Mouse (Mus musculus) layer of hippocampus, adult 9-10 months (tissue): ENCODE data around the gene Ccdc51.

Experiments used
- DNase-seq: peaks from one replicate; pipeline ENCODE4 v3.0.0; 2022; ENCODE audit warnings: low spot score

The Ccdc51 gene

GRCm38 (mm10) chr9:109097291-109097690, 15.0 kb downstream of the Ccdc51 start:
- DNase-seq = no peak

DNA sequence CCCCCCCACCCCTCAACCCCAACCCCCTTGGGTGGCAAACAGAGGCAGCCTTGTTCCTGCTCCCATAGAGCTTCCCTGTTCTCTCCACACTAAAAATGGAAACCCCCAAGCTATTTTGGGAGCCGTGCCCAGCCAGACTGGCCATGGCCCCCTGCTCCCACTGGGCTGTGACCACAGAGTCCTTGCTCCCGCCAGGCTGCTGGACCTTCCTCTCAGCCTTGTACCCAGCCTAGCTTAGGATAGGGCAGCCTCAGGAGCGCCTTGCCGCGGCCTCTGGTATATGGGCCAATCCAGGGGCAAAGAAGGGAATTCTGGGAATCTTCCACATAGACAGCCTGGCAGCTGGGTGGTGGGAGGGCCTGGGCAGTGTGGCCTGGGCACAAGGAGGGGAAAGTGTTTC, 15.5 kb downstream of the Ccdc51 start:
- DNase-seq = no peak

- no peak for DNase-seq
These were observed 16.1 kb downstream of the Ccdc51 start for GRCm38 (mm10) chr9:109098366-109098765.

- no peak for DNase-seq
These were observed 16.7 kb downstream of the Ccdc51 start for GRCm38 (mm10) chr9:109098969-109099368.

- no peak for DNase-seq
These were observed 18.1 kb downstream of the Ccdc51 start for GRCm38 (mm10) chr9:109100307-109100928.

DNA sequence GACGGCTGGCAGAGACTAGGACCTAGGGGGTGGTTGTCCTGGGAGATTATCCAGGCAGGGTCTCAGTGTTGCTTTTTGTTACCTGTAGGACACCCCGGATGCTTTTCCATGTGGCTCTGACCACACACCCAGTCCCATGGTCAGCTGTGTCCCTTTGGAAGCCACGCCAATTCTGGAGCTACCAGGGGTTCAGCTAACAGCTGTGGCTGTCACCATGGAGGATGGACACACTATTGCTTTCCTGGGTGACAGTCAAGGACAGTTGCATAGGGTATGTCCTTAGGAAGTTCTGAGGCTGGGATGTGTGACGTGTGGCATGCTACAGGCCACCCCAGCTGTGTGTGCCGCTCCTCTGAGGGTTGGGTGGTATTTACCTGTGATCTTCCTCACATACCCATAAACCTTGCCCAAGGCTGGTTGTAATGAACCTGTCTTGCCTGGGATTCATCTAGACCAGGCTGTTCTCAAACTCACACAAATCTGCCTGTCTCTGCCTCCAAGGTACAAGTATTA, 19.7 kb downstream of the Ccdc51 start:
- no peak for DNase-seq

DNA sequence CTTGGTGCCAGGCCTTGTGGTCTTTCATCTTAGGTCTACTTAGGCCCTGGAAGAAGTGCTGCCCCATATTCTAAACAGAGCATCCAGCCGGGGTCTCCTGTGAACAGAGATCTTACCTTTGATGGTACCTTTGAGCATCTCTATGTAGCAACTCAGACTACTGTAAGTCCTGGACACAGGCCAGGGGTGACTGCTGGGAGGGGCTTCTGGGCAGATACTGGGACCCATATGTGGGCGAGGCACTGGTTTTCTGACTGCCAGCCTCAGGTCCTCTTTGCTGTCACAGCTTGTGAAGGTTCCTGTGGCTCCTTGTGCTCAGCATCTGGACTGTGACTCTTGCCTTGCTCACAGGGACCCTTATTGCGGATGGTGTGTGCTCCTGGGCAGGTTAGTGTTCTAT, 20.2 kb downstream of the Ccdc51 start:
- DNase-seq = no peak

- no peak for DNase-seq
These were observed 21.0 kb downstream of the Ccdc51 start for GRCm38 (mm10) chr9:109103250-109103649.

DNA sequence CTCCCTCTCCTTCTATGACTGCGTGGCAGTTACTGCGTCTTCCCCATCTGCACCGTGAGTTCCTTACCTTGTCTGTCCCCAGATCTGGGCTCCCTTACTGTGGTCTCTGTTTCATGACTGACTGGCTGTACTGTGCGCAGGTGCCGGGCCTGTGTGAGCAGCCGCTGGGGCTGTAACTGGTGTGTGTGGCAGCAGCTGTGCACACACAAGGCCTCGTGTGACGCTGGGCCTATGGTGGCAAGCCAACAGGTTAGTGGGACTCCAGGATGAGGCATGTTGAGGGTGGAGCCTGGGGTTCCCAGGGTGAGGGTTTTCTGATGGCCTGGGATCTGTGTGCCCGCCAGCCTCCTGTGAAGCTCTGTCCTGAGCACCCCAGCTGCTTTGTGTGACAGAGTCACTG, 21.8 kb downstream of the Ccdc51 start:
- no peak for DNase-seq

- DNase-seq = no peak
These were observed 22.7 kb downstream of the Ccdc51 start for GRCm38 (mm10) chr9:109105011-109105410.

- DNase-seq = no peak
These were observed 23.4 kb downstream of the Ccdc51 start for GRCm38 (mm10) chr9:109105648-109106047.

DNA sequence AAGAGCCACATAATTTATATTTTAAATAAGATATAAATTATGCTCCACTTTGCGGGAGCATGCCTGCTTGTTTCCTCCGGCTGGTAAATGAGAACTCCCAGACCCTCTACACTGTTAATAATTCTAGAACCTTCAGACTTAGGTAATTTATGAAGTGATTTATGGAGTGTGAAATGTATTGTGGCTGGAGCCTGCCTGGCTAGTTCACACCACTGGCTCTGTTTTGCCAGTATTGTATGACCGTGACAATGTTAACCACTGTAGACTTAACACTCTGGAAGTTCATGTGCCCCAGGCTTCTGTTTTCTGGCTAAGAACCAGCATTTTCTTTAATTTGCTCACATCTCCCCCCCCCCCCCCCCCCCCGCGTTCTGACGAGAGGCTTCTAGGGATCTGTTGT, 25.0 kb downstream of the Ccdc51 start:
- no peak for DNase-seq

DNA sequence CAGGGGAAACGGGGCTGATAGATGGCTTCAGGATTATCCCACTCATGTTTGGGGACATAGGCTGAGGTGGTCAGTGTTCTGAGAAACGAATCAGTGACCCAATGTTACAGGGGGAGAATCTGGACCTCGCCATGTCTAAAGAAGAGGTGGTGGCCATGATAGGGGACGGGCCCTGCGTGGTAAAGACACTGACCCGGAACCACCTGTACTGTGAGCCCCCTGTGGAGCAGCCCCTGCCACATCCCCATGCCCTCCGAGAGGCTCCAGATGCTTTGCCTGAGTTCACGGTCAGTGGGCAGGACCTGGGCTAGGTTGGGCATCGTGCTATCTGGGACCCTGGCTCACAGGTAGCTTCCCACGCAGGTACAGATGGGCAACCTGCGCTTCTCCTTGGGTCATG, 27.9 kb downstream of the Ccdc51 start:
- no peak for DNase-seq

- no peak for DNase-seq
These were observed 28.8 kb downstream of the Ccdc51 start for GRCm38 (mm10) chr9:109111101-109111500.

GRCm38 (mm10) chr9:109111591-109111990, 29.3 kb downstream of the Ccdc51 start:
- no peak for DNase-seq

- DNase-seq = no peak
These were observed 31.0 kb downstream of the Ccdc51 start for GRCm38 (mm10) chr9:109113331-109113730.

DNA sequence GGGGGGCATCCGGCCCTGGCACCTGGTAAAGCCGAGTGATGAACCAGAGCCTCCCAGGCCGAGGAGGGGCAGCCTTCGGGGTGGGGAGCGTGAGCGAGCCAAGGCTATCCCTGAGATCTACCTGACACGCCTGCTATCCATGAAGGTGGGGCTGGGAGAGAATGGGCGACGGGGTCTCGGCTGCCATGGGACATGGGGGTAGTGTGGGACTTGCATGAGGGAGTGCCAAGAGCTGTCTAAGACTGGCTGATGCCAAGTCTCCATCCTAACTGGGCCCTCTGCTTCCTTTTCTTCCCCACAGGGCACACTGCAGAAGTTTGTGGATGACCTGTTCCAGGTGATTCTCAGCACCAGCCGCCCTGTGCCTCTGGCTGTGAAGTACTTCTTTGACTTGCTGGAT, 32.0 kb downstream of the Ccdc51 start:
- no peak for DNase-seq

GRCm38 (mm10) chr9:109114871-109115270, 32.6 kb downstream of the Ccdc51 start:
- DNase-seq = no peak

GRCm38 (mm10) chr9:109116205-109116604, 33.9 kb downstream of the Ccdc51 start:
- no peak for DNase-seq

DNA sequence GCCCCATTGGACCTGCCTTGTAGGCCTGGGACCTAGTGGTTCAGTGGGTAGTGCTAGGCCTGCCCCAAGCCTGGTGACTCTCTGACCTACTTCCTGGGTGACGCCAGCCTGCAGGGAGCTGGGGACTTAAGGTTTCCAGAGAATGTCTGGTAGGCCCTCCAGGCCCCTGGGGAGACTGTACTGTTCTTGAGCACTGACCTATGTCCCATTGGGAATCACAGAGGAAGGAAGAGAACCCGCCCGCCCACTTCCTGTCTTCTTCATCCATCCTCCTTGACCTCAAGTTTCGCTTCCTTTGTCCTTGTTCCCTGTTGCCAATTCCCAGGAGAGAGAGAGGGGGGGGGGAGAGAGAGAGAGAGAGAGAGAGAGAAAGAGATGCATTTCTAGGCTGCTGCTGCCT, 35.8 kb downstream of the Ccdc51 start:
- DNase-seq = no peak

DNA sequence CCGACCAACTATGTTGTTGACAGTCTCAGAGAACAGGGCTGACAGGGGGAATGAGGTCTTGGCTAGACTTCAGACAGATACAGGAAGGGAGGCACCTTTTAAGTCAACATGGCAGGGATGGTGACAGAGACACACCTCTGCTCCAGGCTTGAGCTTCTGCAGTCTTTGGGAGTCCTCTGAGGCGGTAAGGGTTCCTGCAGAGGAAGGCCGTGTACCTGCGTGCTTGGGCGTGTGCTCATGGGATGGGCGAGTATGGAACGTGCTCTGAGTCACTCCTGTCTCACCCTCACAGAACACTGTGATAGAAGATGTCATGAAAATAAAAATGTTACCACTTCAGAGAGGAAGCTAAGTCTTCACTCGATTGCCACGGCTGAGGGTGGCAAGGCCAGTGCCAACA, 37.3 kb downstream of the Ccdc51 start:
- no peak for DNase-seq

- no peak for DNase-seq
These were observed 38.7 kb downstream of the Ccdc51 start for GRCm38 (mm10) chr9:109120956-109121355.

DNA sequence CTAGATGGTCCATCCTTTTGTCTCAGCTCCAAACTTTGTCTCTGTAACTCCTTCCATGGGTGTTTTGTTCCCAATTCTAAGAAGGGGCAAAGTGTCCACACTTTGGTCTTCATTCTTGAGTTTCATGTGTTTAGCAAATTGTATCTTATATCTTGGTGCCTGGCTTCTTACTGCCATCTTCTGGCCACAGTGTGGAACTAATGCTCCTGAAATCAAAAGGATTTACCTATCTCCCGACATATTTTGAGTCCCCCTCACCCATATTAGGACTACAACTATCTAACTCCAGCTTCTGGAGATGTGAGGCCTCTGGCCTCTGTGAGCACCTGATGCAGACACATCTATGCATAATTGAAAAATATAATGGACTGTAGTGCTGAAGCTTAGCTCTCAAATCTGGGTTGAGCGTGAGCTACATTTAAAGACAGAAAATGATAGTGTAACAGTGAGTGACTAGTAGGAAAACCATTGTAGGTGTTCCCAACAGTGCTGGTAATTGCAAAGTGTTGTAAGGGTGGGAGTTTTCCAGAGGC, 40.3 kb downstream of the Ccdc51 start:
- peak; percentile 29 for DNase-seq

DNA sequence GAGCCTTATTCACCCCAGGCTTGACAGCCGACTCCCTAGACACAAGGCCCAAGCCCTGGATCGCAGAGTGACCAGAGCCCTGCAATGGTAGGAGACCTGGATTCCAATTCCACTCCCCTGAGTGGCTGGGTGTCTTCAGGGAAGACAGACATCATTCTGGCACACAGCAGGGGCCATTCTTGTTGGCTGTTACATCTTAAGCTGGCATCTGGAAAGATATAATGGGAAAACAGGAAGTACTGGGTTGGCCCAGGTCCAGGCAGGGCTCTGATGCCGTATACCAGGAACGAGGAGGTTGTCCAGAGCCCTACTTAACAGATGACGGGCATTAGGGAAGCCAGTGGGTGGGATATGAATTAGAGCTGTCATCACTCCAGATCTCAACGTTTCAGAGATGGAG, 41.0 kb downstream of the Ccdc51 start:
- DNase-seq = no peak
